Mouse (Mus musculus) brain, adult 2 months (tissue): ENCODE results near the gene Gskip.

Experiments
- DNase-seq: peaks from one replicate; pipeline ENCODE4 v3.0.0; 2011; ENCODE audit warnings: low read depth, low spot score

Gskip gene

GRCm38 (mm10) chr12:105721452-105722132, 37.0 kb downstream of the Gskip start:
- DNase-seq: no peak

GRCm38 (mm10) chr12:105722657-105723056, 38.0 kb downstream of the Gskip start:
- DNase-seq: peak; percentile 79

GRCm38 (mm10) chr12:105724616-105725015, 40.0 kb downstream of the Gskip start:
- no peak for DNase-seq

GRCm38 (mm10) chr12:105725736-105726135, 41.1 kb downstream of the Gskip start:
- DNase-seq: no peak

GRCm38 (mm10) chr12:105727268-105727667, 42.6 kb downstream of the Gskip start:
- DNase-seq: no peak

GRCm38 (mm10) chr12:105727964-105728363, 43.3 kb downstream of the Gskip start:
- DNase-seq: peak; percentile 58

- DNase-seq: no peak
Observed at GRCm38 (mm10) chr12:105730851-105731460, 46.3 kb downstream of the Gskip start.

GRCm38 (mm10) chr12:105733370-105734159, 48.9 kb downstream of the Gskip start:
- no peak for DNase-seq

- DNase-seq: no peak
Observed at GRCm38 (mm10) chr12:105735226-105735888, 50.7 kb downstream of the Gskip start.

- no peak for DNase-seq
Observed at GRCm38 (mm10) chr12:105735889-105736251, 51.2 kb downstream of the Gskip start.

- DNase-seq: no peak
Observed at GRCm38 (mm10) chr12:105738316-105739096, 53.9 kb downstream of the Gskip start.

- no peak for DNase-seq
Observed at GRCm38 (mm10) chr12:105739656-105740055, 55.0 kb downstream of the Gskip start.

- DNase-seq: no peak
Observed at GRCm38 (mm10) chr12:105748114-105748513, 63.5 kb downstream of the Gskip start.
